Mouse (Mus musculus): ENCODE measurements around the gene Car9. TPM values are rescaled to one million over a fixed set of nuclear protein-coding genes. Genes with fewer than 3 reads are reported as not detected.

Car9 gene
- total and polyA plus RNA-seq, 3 experiments, result 0.77 to 3.3 TPM; not detected in 1

- no peaks in the 10 kb centered on the region for H3K9me3 ChIP-seq (replicated peaks; ENCODE audit: insufficient read depth, low read length)
- H3K79me2 ChIP-seq (ENCODE audit: control insufficient read depth, insufficient read depth, low read length, poor library complexity), result no peaks in the 10 kb centered on the region
- no peak overlapping the region for H3K27ac ChIP-seq (ENCODE audit: control insufficient read depth, low read depth, low read length)
- no peak overlapping the region for H3K4me3 ChIP-seq (ENCODE audit: control insufficient read depth in 1 of 2, insufficient read depth in 1 of 2, low read depth in 2 of 2, low read length in 2 of 2)
- TF ChIP-seq RAD21 (IDR thresholded peaks at IDR 0.05; ENCODE audit: low read depth, low read length) (no peak), MXI1 (IDR thresholded peaks at IDR 0.05; ENCODE audit: low read depth, low read length) (no peak), HCFC1 (IDR thresholded peaks at IDR 0.05; ENCODE audit: low read depth, low read length) (no peak), EP300 (IDR thresholded peaks at IDR 0.05; ENCODE audit: low read depth in 1 of 2, low read length in 2 of 2) (no peak), MEF2A (IDR thresholded peaks at IDR 0.05; ENCODE audit: extremely low read depth, insufficient replicate concordance, low read depth, low read length, poor library complexity, severe bottlenecking) (no peak), CHD1 (IDR thresholded peaks at IDR 0.05; ENCODE audit: low read depth, low read length) (no peak), SIN3A (IDR thresholded peaks at IDR 0.05; ENCODE audit: low read length) (no peak), POLR2A (IDR thresholded peaks at IDR 0.05; ENCODE audit: control insufficient read depth in 1 of 2, insufficient read depth in 1 of 2, low read depth in 1 of 2, low read length in 2 of 2, poor library complexity in 1 of 2) (no peak), NRF1 (IDR thresholded peaks at IDR 0.05; ENCODE audit: insufficient read depth, low read depth, low read length, poor library complexity, severe bottlenecking) (no peak), E2F4 (IDR thresholded peaks at IDR 0.05; ENCODE audit: borderline replicate concordance, low read depth, low read length) (no peak), USF1 (IDR thresholded peaks at IDR 0.05; ENCODE audit: low read depth, low read length) (no peak), ELF1 (IDR thresholded peaks at IDR 0.05; ENCODE audit: low read depth, low read length) (no peak), RCOR1 (IDR thresholded peaks at IDR 0.05; ENCODE audit: low read depth, low read length) (no peak), SMC3 (IDR thresholded peaks at IDR 0.05; ENCODE audit: low read depth, low read length) (no peak), ZC3H11A (IDR thresholded peaks at IDR 0.05; ENCODE audit: low read depth, low read length) (no peak), MYB (IDR thresholded peaks at IDR 0.05; ENCODE audit: low read depth, low read length) (no peak), ZKSCAN1 (IDR thresholded peaks at IDR 0.05; ENCODE audit: low read depth, low read length) (no peak), MAFK (IDR thresholded peaks at IDR 0.05; ENCODE audit: borderline replicate concordance, low read depth, low read length) (no peak), BHLHE40 (IDR thresholded peaks at IDR 0.05; ENCODE audit: borderline replicate concordance, low read depth, low read length) (no peak), KAT2A (conservative IDR thresholded peaks at IDR 0.05; ENCODE audit: low read depth, low read length) (no peak)
- H3K27me3 ChIP-seq (ENCODE audit: control insufficient read depth in 1 of 2, insufficient read depth in 2 of 2, low read length in 2 of 2), result no peaks in the 10 kb centered on the region
- no peaks in the 10 kb centered on the region for H3K4me1 ChIP-seq (ENCODE audit: control insufficient read depth in 1 of 2, insufficient read depth in 2 of 2, low read length in 2 of 2)
- DNase-seq (ENCODE audit: low read depth, low spot score), result no peak
- H3K36me3 ChIP-seq (ENCODE audit: control insufficient read depth in 1 of 2, insufficient read depth in 2 of 2, low read length in 2 of 2), result peaks cover 0 to 15% of the 10 kb centered on the region in 2 experiments; a peak in 2 of 4 replicates
- H3K9ac ChIP-seq (ENCODE audit: control insufficient read depth, low read depth, low read length, poor library complexity, severe bottlenecking), result no peak overlapping the region
Observed at GRCm38 (mm10) chr4:43546375-43547047, 39.7 kb downstream of the Car9 start.

DNA sequence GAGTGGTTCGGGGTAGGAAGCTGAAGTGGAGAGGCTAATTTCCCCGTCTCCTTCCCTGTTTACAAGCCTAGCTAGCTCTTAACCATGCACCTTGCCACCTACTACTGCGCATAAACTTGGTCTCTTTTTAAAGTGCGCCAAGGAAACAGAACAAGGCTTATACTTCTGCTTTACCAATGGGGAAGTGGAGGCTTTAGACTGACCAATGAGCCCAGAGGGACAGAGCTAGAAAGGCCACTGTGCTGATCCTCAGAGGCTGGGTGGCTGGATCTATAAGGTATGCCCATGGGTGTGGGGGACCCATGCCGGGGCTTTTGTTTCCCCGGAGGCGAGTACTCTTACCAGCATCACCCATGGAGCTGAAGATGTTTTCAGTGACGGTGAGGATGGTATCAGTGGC, 40.4 kb downstream of the Car9 start:
- Histone ChIP-seq H3K36me3 (ENCODE audit: control insufficient read depth in 1 of 2, insufficient read depth in 2 of 2, low read length in 2 of 2) (peaks cover 0 to 17% of the 10 kb centered on the region in 2 experiments; a peak in 2 of 4 replicates), H3K79me2 (ENCODE audit: control insufficient read depth, insufficient read depth, low read length, poor library complexity) (no peaks in the 10 kb centered on the region), H3K27ac (ENCODE audit: control insufficient read depth, low read depth, low read length) (no peak overlapping the region), H3K4me1 (ENCODE audit: control insufficient read depth in 1 of 2, insufficient read depth in 2 of 2, low read length in 2 of 2) (no peaks in the 10 kb centered on the region), H3K27me3 (ENCODE audit: control insufficient read depth in 1 of 2, insufficient read depth in 2 of 2, low read length in 2 of 2) (no peaks in the 10 kb centered on the region), H3K4me3 (ENCODE audit: control insufficient read depth in 1 of 2, insufficient read depth in 1 of 2, low read depth in 2 of 2, low read length in 2 of 2) (no peak overlapping the region), H3K9ac (ENCODE audit: control insufficient read depth, low read depth, low read length, poor library complexity, severe bottlenecking) (no peak overlapping the region), H3K9me3 (replicated peaks; ENCODE audit: insufficient read depth, low read length) (no peaks in the 10 kb centered on the region)
- no peak for DNase-seq (ENCODE audit: low read depth, low spot score)
- TF ChIP-seq MAZ (IDR thresholded peaks at IDR 0.05; ENCODE audit: low read depth, low read length) (no peak), EP300 (IDR thresholded peaks at IDR 0.05; ENCODE audit: low read depth in 1 of 2, low read length in 2 of 2) (no peak), NRF1 (IDR thresholded peaks at IDR 0.05; ENCODE audit: insufficient read depth, low read depth, low read length, poor library complexity, severe bottlenecking) (no peak), MEF2A (IDR thresholded peaks at IDR 0.05; ENCODE audit: extremely low read depth, insufficient replicate concordance, low read depth, low read length, poor library complexity, severe bottlenecking) (no peak), JUND (IDR thresholded peaks at IDR 0.05; ENCODE audit: low read depth, low read length) (no peak), POLR2AphosphoS5 (IDR thresholded peaks at IDR 0.05; ENCODE audit: borderline replicate concordance, low read depth, low read length) (no peak), TAL1 (IDR thresholded peaks at IDR 0.05; ENCODE audit: low read length) (no peak), POLR2AphosphoS2 (IDR thresholded peaks at IDR 0.05; ENCODE audit: low read length) (no peak), RCOR1 (IDR thresholded peaks at IDR 0.05; ENCODE audit: low read depth, low read length) (no peak), MYB (IDR thresholded peaks at IDR 0.05; ENCODE audit: low read depth, low read length) (no peak), SIN3A (IDR thresholded peaks at IDR 0.05; ENCODE audit: low read length) (no peak), ETS1 (IDR thresholded peaks at IDR 0.05; ENCODE audit: low read depth, low read length) (no peak), MAX (IDR thresholded peaks at IDR 0.05; ENCODE audit: low read length) (no peak), ELF1 (IDR thresholded peaks at IDR 0.05; ENCODE audit: low read depth, low read length) (no peak), KAT2A (conservative IDR thresholded peaks at IDR 0.05; ENCODE audit: low read depth, low read length) (no peak)
